Mouse (Mus musculus) liver, embryonic 13.5 days (tissue): Measurements from ENCODE around the gene Spred3. TPM values are rescaled to one million over a fixed set of nuclear protein-coding genes. Genes with fewer than 3 reads are reported as not detected.

Experiments
- ATAC-seq: fragments of 200-750 bp; cut with Nextera tagmentation; 2 replicates; pipeline ENCODE4 v1.8.0; 2017; ENCODE audit warnings: low read depth, mild to moderate bottlenecking, moderate number of reproducible peaks, moderate library complexity
- DNase-seq: peaks from one replicate; pipeline ENCODE4 v3.0.0; 2022
- H3K27ac ChIP-seq: fragments of 300-500 bp; sonication (generic); 2 replicates; pipeline ENCODE4 v1.5.1; 2015; ENCODE audit warnings: moderate library complexity, mild to moderate bottlenecking, inconsistent platforms
- H3K27me3 ChIP-seq: fragments of 300-500 bp; sonication (generic); 2 replicates; pipeline ENCODE4 v1.6.1; 2015; ENCODE audit warnings: mild to moderate bottlenecking, inconsistent platforms
- H3K36me3 ChIP-seq: fragments of 300-500 bp; sonication (generic); 2 replicates; pipeline ENCODE4 v1.6.1; 2015; ENCODE audit warnings: mild to moderate bottlenecking, inconsistent platforms
- H3K4me1 ChIP-seq: fragments of 300-500 bp; sonication (generic); replicated peaks from 2 replicates; pipeline ENCODE4 v1.6.1; 2015; ENCODE audit warnings: inconsistent platforms
- H3K4me2 ChIP-seq: fragments of 300-500 bp; sonication (generic); 2 replicates; pipeline ENCODE4 v1.6.1; 2015; ENCODE audit warnings: inconsistent platforms, mild to moderate bottlenecking, moderate library complexity
- H3K4me3 ChIP-seq: fragments of 300-500 bp; sonication (generic); replicated peaks from 2 replicates; pipeline ENCODE4 v1.5.1; 2015; ENCODE audit warnings: mild to moderate bottlenecking, inconsistent platforms
- H3K9ac ChIP-seq: fragments of 300-500 bp; sonication (generic); 2 replicates; pipeline ENCODE4 v1.6.1; 2015; ENCODE audit warnings: mild to moderate bottlenecking, inconsistent platforms
- H3K9me3 ChIP-seq: fragments of 300-500 bp; sonication (generic); replicated peaks from 2 replicates; pipeline ENCODE4 v1.6.1; 2016; ENCODE audit warnings: inconsistent platforms
- WGBS: fragments of 180-500 bp; shearing (Covaris S2); methylation state at CpG from one replicate; pipeline ENCODE4 v1.1.7; 2015; ENCODE audit not compliant: insufficient replicate concordance; 5-methylcytosine and 5-hydroxymethylcytosine counted together
- polyA plus RNA-seq: library from polyadenylated mRNA; unstranded; fragments of >200 nt; fragmentation: Nextera tagmentation; extraction: Ambion mirVana; gene quantifications from 2 replicates; pipeline ENCODE4 v1.2.1, GENCODE M21; 2015

The Spred3 gene
- polyA plus RNA-seq, 1 experiment from 2014 or later = 0.23 TPM

DNA sequence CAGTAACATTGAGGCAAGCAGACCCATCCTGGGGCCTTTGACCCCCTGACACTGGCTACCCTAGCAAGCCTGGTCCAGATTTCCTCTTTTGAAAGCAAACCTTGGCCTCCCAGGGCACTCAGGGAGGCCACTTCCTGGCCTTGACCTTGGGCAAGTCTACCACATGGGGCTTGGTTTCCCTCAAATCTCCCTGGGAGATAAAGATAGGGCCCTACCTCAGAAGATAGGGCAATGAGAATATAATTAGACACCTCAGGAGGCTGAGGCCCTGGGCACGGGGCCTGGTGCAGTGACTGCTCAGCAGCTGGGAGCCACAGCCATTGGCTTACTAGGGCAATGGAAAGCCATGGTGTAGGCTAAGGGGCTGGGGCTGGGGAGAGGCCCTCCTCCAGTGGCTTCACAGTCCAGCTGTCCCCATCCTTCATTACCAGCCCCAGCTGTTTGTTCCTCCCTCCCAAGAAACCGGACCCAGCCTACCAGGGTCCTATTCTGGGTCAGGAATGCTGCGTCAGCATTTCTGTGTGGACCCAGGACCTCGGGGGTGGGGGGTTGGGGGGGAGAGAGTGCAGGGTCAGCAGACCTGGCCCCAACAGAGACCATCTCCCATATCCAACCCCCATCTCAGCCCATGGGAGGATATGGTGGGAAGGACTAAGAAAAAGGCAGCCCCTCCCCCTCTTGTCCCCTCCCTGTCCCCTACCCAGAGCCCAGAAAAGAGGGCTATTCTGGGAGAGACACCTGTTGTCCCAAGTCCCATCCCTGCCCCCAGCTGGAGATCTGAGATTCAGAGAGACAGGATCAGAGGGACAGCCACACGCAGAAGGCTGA lies 46.5 kb downstream of the Spred3 start:
- 0 out of 2 replicates have a peak, but pooled peaks cover 6% of the 10 kb centered on the region for H3K27me3 ChIP-seq
- DNase-seq = no peak
- no peak overlapping the region for H3K27ac ChIP-seq
- H3K36me3 ChIP-seq = no peaks in the 10 kb centered on the region
- H3K4me1 ChIP-seq = peaks cover 32% of the 10 kb centered on the region
- WGBS = 31% methylated on average over 5 of the region's 5 CpGs
- no peak overlapping the region for H3K4me2 ChIP-seq
- no peaks in the 10 kb centered on the region for H3K9me3 ChIP-seq
- H3K4me3 ChIP-seq = no peak overlapping the region
- ATAC-seq = no peak
- H3K9ac ChIP-seq = no peak overlapping the region

DNA sequence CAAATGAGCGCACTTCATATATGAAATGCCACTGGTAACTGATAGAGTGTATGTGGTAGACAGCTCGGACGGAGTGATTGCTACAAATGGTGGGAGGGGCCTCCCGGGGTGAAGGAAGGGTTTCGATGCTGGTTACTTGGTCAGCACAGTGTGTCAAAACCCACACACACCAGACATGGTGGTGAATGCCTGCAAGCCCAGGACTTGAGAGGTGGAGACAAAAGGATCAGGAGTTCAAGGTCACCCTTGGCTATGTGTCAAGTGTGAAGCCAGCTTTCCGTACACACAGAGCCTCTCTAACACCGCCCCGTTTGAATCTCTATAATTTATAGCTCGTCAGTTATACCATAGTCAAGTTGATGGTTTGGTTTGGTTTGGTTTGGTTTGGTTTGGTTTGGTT lies 47.4 kb downstream of the Spred3 start:
- peaks cover 32% of the 10 kb centered on the region for H3K4me1 ChIP-seq
- H3K27ac ChIP-seq = no peak overlapping the region
- 0 out of 2 replicates have a peak, but pooled peaks cover 7% of the 10 kb centered on the region for H3K27me3 ChIP-seq
- no peak overlapping the region for H3K4me2 ChIP-seq
- no peak overlapping the region for H3K9ac ChIP-seq
- H3K36me3 ChIP-seq = no peaks in the 10 kb centered on the region
- DNase-seq (no peak), ATAC-seq (no peak)
- H3K4me3 ChIP-seq = no peak overlapping the region
- 77% methylated on average over 9 of the region's 9 CpGs for WGBS
- H3K9me3 ChIP-seq = no peaks in the 10 kb centered on the region

- Histone ChIP-seq H3K4me3 (no peak overlapping the region), H3K4me1 (peaks cover 13% of the 10 kb centered on the region), H3K4me2 (no peak overlapping the region), H3K9me3 (no peaks in the 10 kb centered on the region), H3K27me3 (0 out of 2 replicates have a peak, but pooled peaks cover 7% of the 10 kb centered on the region), H3K27ac (no peak overlapping the region), H3K9ac (no peak overlapping the region), H3K36me3 (no peaks in the 10 kb centered on the region)
- DNase-seq = no peak
- ATAC-seq = no peak
- WGBS = 27% methylated on average over 1 of the region's 1 CpGs
These were observed 50.7 kb downstream of the Spred3 start for GRCm38 (mm10) chr7:29119526-29119925.

DNA sequence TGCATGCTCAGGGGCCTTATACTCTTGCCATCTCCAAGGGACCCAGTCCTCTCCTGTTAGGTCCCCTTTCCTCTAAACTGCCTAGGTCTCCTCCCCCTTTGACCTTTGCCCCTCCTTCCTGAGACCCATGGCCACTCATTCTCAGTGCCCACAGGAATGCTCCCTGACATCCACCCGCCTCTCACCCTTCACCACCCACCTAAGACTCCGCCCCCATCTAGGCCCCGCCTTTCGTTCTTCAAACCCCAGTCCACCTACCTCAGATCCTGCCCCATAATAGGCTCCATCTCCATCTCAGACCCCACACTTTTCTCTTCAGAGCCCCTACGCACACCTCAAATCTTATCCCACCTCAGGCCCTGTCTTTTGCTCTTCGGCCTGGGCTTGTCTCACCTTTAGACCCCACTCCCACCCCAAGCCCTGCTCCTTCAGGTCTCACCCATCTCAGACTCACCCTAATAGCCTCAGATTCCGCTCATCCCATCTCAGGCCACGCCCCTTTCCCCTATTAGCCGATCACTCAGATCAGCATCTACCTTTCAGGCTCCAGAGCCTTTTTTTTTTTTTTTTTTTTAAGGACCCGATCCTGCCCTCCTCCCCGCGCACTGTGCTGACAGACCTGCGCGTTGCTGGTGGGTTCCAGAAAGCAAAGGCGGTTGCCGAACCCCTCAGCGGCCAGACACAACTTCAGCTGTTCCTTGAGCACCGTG lies 51.9 kb downstream of the Spred3 start:
- Histone ChIP-seq H3K36me3 (no peaks in the 10 kb centered on the region), H3K4me1 (peaks cover under 1% of the 10 kb centered on the region; the same call in 1 of the 2 replicates), H3K27ac (no peak overlapping the region), H3K27me3 (0 out of 2 replicates have a peak, but pooled peaks cover 2% of the 10 kb centered on the region), H3K4me2 (no peak overlapping the region), H3K9me3 (no peaks in the 10 kb centered on the region), H3K4me3 (no peak overlapping the region), H3K9ac (no peak overlapping the region)
- DNase-seq (no peak), ATAC-seq (no peak)
- 24% methylated on average over 18 of the region's 18 CpGs for WGBS

- Histone ChIP-seq H3K9ac (no peak overlapping the region), H3K27ac (no peak overlapping the region), H3K27me3 (no peaks in the 10 kb centered on the region; the same call in 1 of the 2 replicates), H3K36me3 (no peaks in the 10 kb centered on the region), H3K4me2 (0 out of 2 replicates have a peak overlapping the region, but pooled peaks have one; percentile 1), H3K4me1 (0 out of 2 replicates have a peak, but pooled peaks cover 3% of the 10 kb centered on the region), H3K4me3 (no peak overlapping the region), H3K9me3 (no peaks in the 10 kb centered on the region)
- 35% methylated on average over 38 of the region's 38 CpGs for WGBS
- ATAC-seq (no peak), DNase-seq (no peak)
These were observed 60.9 kb downstream of the Spred3 start for GRCm38 (mm10) chr7:29108992-29109955.

Other genes with a start within 250 kb of the Spred3 start
- gene Actn4, start 208.1 kb downstream of the Spred3 start, polyA plus RNA-seq = 116 and 131 TPM in 2 replicates
- gene Eif3k, start 188.5 kb downstream of the Spred3 start, polyA plus RNA-seq = 294 and 308 TPM in 2 replicates
- 27.4 and 29.1 TPM in 2 replicates for gene Map4k1, start 188.4 kb downstream of the Spred3 start, polyA plus RNA-seq
- 0.16 and 0.22 TPM in 2 replicates for gene Ryr1, start 45.2 kb downstream of the Spred3 start, polyA plus RNA-seq
- 0.29 and 0.32 TPM in 2 replicates for gene Rasgrp4, start 35.6 kb downstream of the Spred3 start, polyA plus RNA-seq
- gene Fam98c, start 14.2 kb downstream of the Spred3 start, polyA plus RNA-seq = 8.1 and 8.5 TPM in 2 replicates
- 0.07 and 0.10 TPM in 2 replicates for gene Ggn, start 201 bp downstream of the Spred3 start, polyA plus RNA-seq
- gene Psmd8, start 10.3 kb upstream of the Spred3 start, polyA plus RNA-seq = 136 and 155 TPM in 2 replicates
- gene Catsperg1, start 43.6 kb upstream of the Spred3 start, polyA plus RNA-seq = 0.09 and 0.22 TPM in 2 replicates
- gene Kcnk6, start 62.1 kb upstream of the Spred3 start, polyA plus RNA-seq = 1.5 and 1.6 TPM in 2 replicates
- 49.5 and 51.2 TPM in 2 replicates for gene Yif1b, start 67.9 kb upstream of the Spred3 start, polyA plus RNA-seq
- 3.1 and 4.4 TPM in 2 replicates for gene 2200002D01Rik, start 78.1 kb upstream of the Spred3 start, polyA plus RNA-seq
- gene Spint2, start 111.5 kb upstream of the Spred3 start, polyA plus RNA-seq = 24.9 and 25.2 TPM in 2 replicates
- 3.2 and 3.6 TPM in 2 replicates for gene Ppp1r14a, start 118.9 kb upstream of the Spred3 start, polyA plus RNA-seq
- 1.7 and 2.3 TPM in 2 replicates for gene Dpf1, start 133.5 kb upstream of the Spred3 start, polyA plus RNA-seq